In genomic region chr15:70920862-70921261, GRCm38 (mm10) we compare ENCODE assay signal across 8 mouse cellular contexts.
DNase-seq lines count a peak whose midpoint lies in the region; ATAC-seq and TF ChIP-seq lines count a peak whose summit lies in the region.

No protein-coding gene starts in this region.

- no peak for ATAC-seq in lung, postnatal 0 days
- 0 out of 2 replicates have a peak, but pooled peaks have one; percentile 55 for ATAC-seq in intestine, embryonic 15.5 days
- ATAC-seq in neural tube, embryonic 15.5 days (ENCODE audit: low FRiP score) = peak; percentile 78; the same call in 1 of the 2 replicates

- no peak overlapping the region for H3K4me2 ChIP-seq in lung, postnatal 0 days (replicated peaks; ENCODE audit: low read depth, low read length)
- no peak overlapping the region for H3K4me2 ChIP-seq in intestine, embryonic 15.5 days (replicated peaks)
- H3K4me2 ChIP-seq in neural tube, embryonic 15.5 days = no peak overlapping the region

- TF ChIP-seq EP300 in lung, postnatal 0 days (IDR thresholded peaks at IDR 0.05) = no peak

- no peaks in the 10 kb centered on the region for H3K27me3 ChIP-seq in lung, postnatal 0 days (replicated peaks; ENCODE audit: insufficient read depth, low read length)
- no peaks in the 10 kb centered on the region for H3K27me3 ChIP-seq in intestine, embryonic 15.5 days (replicated peaks)
- H3K27me3 ChIP-seq in neural tube, embryonic 15.5 days (replicated peaks) = no peaks in the 10 kb centered on the region

- WGBS in lung, postnatal 0 days = 31% methylated on average over 2 of the region's 2 CpGs
- 37% methylated on average over 2 of the region's 2 CpGs for WGBS in lung, adult 2 months
- WGBS in intestine, embryonic 15.5 days = 44% methylated on average over 2 of the region's 2 CpGs
- 42% methylated on average over 2 of the region's 2 CpGs for WGBS in neural tube, embryonic 15.5 days

- DNase-seq in lung, postnatal 0 days (ENCODE audit: low spot score) = peak; percentile 57
- DNase-seq in lung, adult 2 months = no peak
- DNase-seq in adrenal gland, adult 2 months = peak; percentile 19
- peak; percentile 2 for DNase-seq in fibroblast of lung, adult 2 months (ENCODE audit: low read depth)
- peak; percentile 68 to 81 for DNase-seq in left cerebral cortex, postnatal 25 days (ENCODE audit: low spot score in 2 of 2)
- no peak for DNase-seq in heart, postnatal 25 days (ENCODE audit: low spot score)

- H3K9ac ChIP-seq in lung, postnatal 0 days (replicated peaks; ENCODE audit: low read depth) = no peak overlapping the region
- H3K9ac ChIP-seq in intestine, embryonic 15.5 days = no peak overlapping the region
- no peak overlapping the region for H3K9ac ChIP-seq in neural tube, embryonic 15.5 days (replicated peaks)

- no peak overlapping the region for H3K4me3 ChIP-seq in lung, postnatal 0 days (ENCODE audit: low read depth, low read length)
- H3K4me3 ChIP-seq in lung, adult 2 months (replicated peaks; ENCODE audit: extremely low read depth, low read depth, low read length) = no peak overlapping the region
- no peak overlapping the region for H3K4me3 ChIP-seq in intestine, embryonic 15.5 days (replicated peaks)
- H3K4me3 ChIP-seq in neural tube, embryonic 15.5 days (replicated peaks) = no peak overlapping the region

- no peaks in the 10 kb centered on the region for H3K36me3 ChIP-seq in lung, postnatal 0 days (ENCODE audit: insufficient read depth, low read length)
- H3K36me3 ChIP-seq in intestine, embryonic 15.5 days = no peaks in the 10 kb centered on the region
- no peaks in the 10 kb centered on the region for H3K36me3 ChIP-seq in neural tube, embryonic 15.5 days

- no peaks in the 10 kb centered on the region for H3K9me3 ChIP-seq in lung, postnatal 0 days (ENCODE audit: low read length)
- H3K9me3 ChIP-seq in intestine, embryonic 15.5 days = no peaks in the 10 kb centered on the region
- no peaks in the 10 kb centered on the region for H3K9me3 ChIP-seq in neural tube, embryonic 15.5 days (replicated peaks)

- intact Hi-C loops in left cerebral cortex, postnatal 25 days (cut with DNase I) = loop anchor here (5.0 to 10.0 kb wide), 3 partner anchors 454 to 1989 kb away; no protein-coding TSS in a partner anchor
- intact Hi-C loops in heart, postnatal 25 days (cut with DNase I) = loop anchor here (5.0 kb wide), 1 partner anchor 1984 kb away; no protein-coding TSS in a partner anchor

- TF ChIP-seq POLR2A in lung, adult 2 months (IDR thresholded peaks at IDR 0.05; ENCODE audit: borderline replicate concordance, extremely low read depth, low read depth, low read length) = no peak

- H3K4me1 ChIP-seq in lung, postnatal 0 days (ENCODE audit: insufficient read depth, low read depth, low read length) = no peaks in the 10 kb centered on the region
- H3K4me1 ChIP-seq in lung, adult 2 months (ENCODE audit: control insufficient read depth, insufficient read depth, low read length) = no peaks in the 10 kb centered on the region
- no peaks in the 10 kb centered on the region for H3K4me1 ChIP-seq in intestine, embryonic 15.5 days (replicated peaks)
- H3K4me1 ChIP-seq in neural tube, embryonic 15.5 days = no peaks in the 10 kb centered on the region; the same call in 1 of the 2 replicates

- TF ChIP-seq CTCF in lung, postnatal 0 days (IDR thresholded peaks at IDR 0.05) = peak; percentile 72
- TF ChIP-seq CTCF in lung, adult 2 months (IDR thresholded peaks at IDR 0.05; ENCODE audit: insufficient read depth, low read length) = no peak

- H3K27ac ChIP-seq in lung, postnatal 0 days (ENCODE audit: low read length) = no peak overlapping the region
- H3K27ac ChIP-seq in intestine, embryonic 15.5 days = no peak overlapping the region
- no peak overlapping the region for H3K27ac ChIP-seq in neural tube, embryonic 15.5 days (replicated peaks)

Comparison
In these comparisons a context has a peak if more than half of its experiments do, and no peak if none do; other contexts are left out.
1. DNase-seq: peak in lung, postnatal 0 days (single experiment), adrenal gland, adult 2 months (single experiment), fibroblast of lung, adult 2 months (single experiment) and left cerebral cortex, postnatal 25 days (2 of 2); none in lung, adult 2 months (single experiment) and heart, postnatal 25 days (single experiment).